Mouse (Mus musculus): ENCODE measurements around the gene Uso1.
"Not testable (repeated sequence)": the region's sequence is repeated elsewhere in the genome, so short reads cannot be mapped to it uniquely, and the experiment has no call there.

Uso1 gene

GRCm38 (mm10) chr5:92127141-92127625, 10.6 kb upstream of the Uso1 start:
- in situ Hi-C loops (cut with MboI; ENCODE audit: low sequenced_read_pairs): no loop called here

GRCm38 (mm10) chr5:92127751-92128150, 10.0 kb upstream of the Uso1 start:
- in situ Hi-C loops (cut with MboI; ENCODE audit: low sequenced_read_pairs): no loop called here

GRCm38 (mm10) chr5:92128570-92128969, 9.2 kb upstream of the Uso1 start:
- in situ Hi-C loops (cut with MboI; ENCODE audit: low sequenced_read_pairs): no loop called here

GRCm38 (mm10) chr5:92129321-92129768, 8.4 kb upstream of the Uso1 start:
- in situ Hi-C loops (cut with MboI; ENCODE audit: low sequenced_read_pairs): no loop called here

- in situ Hi-C loops (cut with MboI; ENCODE audit: low sequenced_read_pairs): no loop called here
Measured at GRCm38 (mm10) chr5:92130040-92130682, 7.6 kb upstream of the Uso1 start.

GRCm38 (mm10) chr5:92132127-92132526, 5.6 kb upstream of the Uso1 start:
- in situ Hi-C loops (cut with MboI; ENCODE audit: low sequenced_read_pairs): no loop called here

- in situ Hi-C loops (cut with MboI; ENCODE audit: low sequenced_read_pairs): not testable (repeated sequence)
Measured at GRCm38 (mm10) chr5:92133006-92133405, 4.7 kb upstream of the Uso1 start.

GRCm38 (mm10) chr5:92134934-92135333, 2.8 kb upstream of the Uso1 start:
- in situ Hi-C loops (cut with MboI; ENCODE audit: low sequenced_read_pairs): no loop called here

- in situ Hi-C loops (cut with MboI; ENCODE audit: low sequenced_read_pairs): no loop called here
Measured at GRCm38 (mm10) chr5:92136536-92137238, 1.1 kb upstream of the Uso1 start.

GRCm38 (mm10) chr5:92138093-92138621, 419 bp downstream of the Uso1 start:
- in situ Hi-C loops (cut with MboI; ENCODE audit: low sequenced_read_pairs): no loop called here

GRCm38 (mm10) chr5:92139191-92139590, 1.5 kb downstream of the Uso1 start:
- in situ Hi-C loops (cut with MboI; ENCODE audit: low sequenced_read_pairs): no loop called here

- in situ Hi-C loops (cut with MboI; ENCODE audit: low sequenced_read_pairs): no loop called here
Measured at GRCm38 (mm10) chr5:92141696-92142095, 4.0 kb downstream of the Uso1 start.

- in situ Hi-C loops (cut with MboI; ENCODE audit: low sequenced_read_pairs): no loop called here
Measured at GRCm38 (mm10) chr5:92142481-92142880, 4.7 kb downstream of the Uso1 start.

GRCm38 (mm10) chr5:92143665-92144064, 5.9 kb downstream of the Uso1 start:
- in situ Hi-C loops (cut with MboI; ENCODE audit: low sequenced_read_pairs): no loop called here

- in situ Hi-C loops (cut with MboI; ENCODE audit: low sequenced_read_pairs): no loop called here
Measured at GRCm38 (mm10) chr5:92144954-92145708, 7.4 kb downstream of the Uso1 start.

- in situ Hi-C loops (cut with MboI; ENCODE audit: low sequenced_read_pairs): no loop called here
Measured at GRCm38 (mm10) chr5:92148248-92148647, 10.5 kb downstream of the Uso1 start.

- in situ Hi-C loops (cut with MboI; ENCODE audit: low sequenced_read_pairs): no loop called here
Measured at GRCm38 (mm10) chr5:92149330-92149982, 11.7 kb downstream of the Uso1 start.

GRCm38 (mm10) chr5:92154861-92155260, 17.1 kb downstream of the Uso1 start:
- in situ Hi-C loops (cut with MboI; ENCODE audit: low sequenced_read_pairs): no loop called here

GRCm38 (mm10) chr5:92165976-92166375, 28.2 kb downstream of the Uso1 start:
- in situ Hi-C loops (cut with MboI; ENCODE audit: low sequenced_read_pairs): no loop called here

- in situ Hi-C loops (cut with MboI; ENCODE audit: low sequenced_read_pairs): no loop called here
Measured at GRCm38 (mm10) chr5:92183071-92183830, 45.5 kb downstream of the Uso1 start.
